Mouse (Mus musculus): ENCODE results near the gene Dnah8.

Dnah8 gene

DNA sequence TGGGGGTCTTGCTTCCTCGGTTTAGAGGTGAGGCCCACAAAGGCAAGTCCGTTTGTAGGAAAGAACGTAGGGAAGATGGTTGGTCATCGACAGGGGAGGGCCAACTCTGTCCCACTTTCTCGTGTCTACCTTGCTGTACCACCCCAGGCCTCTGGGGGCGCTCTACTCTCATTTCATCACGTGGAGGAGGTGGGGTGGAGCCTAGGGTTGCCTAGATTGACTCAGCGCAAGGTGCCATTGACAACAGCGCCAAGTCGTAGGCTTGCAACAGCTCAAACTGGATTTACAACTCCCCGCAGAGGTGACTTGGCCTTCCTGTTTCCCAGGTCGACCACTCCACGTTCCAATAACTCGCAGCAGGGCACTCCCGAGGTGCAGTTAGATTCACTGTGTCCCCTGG is 250.1 kb downstream of the Dnah8 start:
- in situ Hi-C loops (cut with MboI, MseI) = no loop called here

DNA sequence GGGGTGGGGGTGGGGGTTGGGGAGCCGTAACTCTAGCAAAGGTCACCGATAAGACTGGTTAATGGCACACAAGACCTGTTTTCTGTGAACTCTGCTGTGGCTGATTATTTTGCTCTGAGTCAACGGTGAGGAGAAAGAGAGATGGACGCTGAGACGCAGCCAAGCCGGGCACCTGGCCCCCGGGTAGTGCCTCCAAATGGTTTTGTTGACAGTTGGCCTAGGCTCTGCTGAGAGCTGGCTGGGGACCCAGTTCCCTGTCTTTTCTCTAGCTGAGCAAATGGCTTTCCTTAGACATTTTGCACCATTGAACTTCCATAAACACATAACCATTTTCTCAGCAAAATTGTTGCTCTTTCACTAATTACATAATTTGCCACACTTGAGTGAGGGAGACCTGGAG is 253.3 kb downstream of the Dnah8 start:
- in situ Hi-C loops (cut with MboI, MseI) = no loop called here

DNA sequence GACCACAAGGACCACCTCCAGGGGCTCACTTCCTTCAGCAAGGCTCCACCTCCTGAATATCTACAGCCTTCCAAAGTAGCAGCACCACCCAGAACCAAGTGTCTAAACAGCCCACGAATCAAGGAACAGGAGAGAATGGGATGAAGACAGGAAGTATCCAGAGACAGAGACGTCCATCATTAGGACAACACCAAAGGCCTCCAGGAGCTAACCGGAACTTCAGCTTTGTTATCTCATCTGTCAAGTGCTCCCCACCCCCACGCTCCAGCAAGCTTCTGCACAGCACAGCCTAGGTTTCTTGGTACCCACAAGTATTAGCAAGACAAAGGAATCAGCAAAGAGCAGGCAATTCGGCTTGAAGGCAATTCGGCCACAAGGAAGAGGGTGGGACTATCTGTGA is 254.5 kb downstream of the Dnah8 start:
- in situ Hi-C loops (cut with MboI, MseI) = no loop called here

DNA sequence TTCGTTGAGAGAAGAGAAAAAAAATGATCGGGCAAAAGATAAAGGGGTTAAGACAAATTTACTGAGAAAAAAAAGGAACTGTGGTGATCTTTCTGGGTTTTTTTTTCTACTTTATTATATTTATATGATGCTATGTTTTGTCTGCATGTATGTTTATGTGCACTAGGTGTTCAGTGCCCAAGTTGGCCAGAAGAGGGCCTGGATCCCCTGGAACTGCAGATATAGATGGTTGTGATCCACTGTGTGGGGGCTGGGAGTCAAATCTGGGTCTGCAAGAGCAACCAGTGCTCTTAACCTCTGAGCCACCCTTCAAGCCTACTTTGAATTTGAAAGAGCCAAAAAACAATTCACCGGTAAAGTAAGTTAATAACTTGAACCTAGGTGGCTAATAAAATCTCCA is 256.2 kb downstream of the Dnah8 start:
- in situ Hi-C loops (cut with MboI, MseI) = loop anchor here (10.0 kb wide), 1 partner anchor 56 kb away; no protein-coding TSS in a partner anchor

DNA sequence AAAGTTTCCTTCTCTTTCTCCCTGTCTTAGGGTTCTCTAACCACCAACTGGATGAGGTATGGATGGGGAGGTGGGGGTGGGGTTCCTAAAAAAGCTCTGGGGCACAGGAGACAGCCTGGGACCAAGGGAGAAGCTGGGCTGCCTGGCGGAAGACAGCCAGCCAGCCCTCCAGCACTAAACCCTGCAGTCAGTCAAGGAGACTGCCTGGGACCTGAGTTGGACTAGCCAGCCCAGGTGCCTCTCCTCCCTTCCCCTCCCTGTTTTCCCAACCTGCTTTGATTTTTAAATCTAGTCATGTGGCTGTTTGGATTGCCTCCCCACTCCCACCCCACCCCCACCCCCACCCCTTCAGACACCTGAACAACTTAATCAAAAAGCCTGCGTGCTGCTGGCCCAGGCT is 256.8 kb downstream of the Dnah8 start:
- in situ Hi-C loops (cut with MboI, MseI) = loop anchor here (10.0 kb wide), 1 partner anchor 56 kb away; no protein-coding TSS in a partner anchor

DNA sequence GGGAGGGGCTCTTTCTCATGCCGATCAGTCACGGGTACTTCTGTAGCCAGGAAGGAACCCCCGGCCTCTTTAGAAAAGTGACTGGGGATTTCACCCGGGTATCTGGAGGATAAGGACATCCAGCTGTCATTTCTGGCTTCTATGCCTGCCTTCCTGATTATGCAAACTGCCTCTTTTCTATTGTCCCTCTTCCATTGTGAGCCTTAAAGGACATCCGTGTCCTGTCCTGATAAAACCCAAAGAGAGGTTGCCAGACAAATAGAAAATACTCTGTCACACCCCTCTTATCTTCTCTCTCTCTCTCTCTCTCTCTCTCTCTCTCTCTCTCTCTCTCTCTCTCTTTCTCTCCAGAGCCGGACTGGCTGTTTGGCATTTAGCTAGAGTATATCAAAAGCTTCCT is 258.1 kb downstream of the Dnah8 start:
- in situ Hi-C loops (cut with MboI, MseI) = loop anchor here (10.0 kb wide), 1 partner anchor 57 kb away; no protein-coding TSS in a partner anchor

DNA sequence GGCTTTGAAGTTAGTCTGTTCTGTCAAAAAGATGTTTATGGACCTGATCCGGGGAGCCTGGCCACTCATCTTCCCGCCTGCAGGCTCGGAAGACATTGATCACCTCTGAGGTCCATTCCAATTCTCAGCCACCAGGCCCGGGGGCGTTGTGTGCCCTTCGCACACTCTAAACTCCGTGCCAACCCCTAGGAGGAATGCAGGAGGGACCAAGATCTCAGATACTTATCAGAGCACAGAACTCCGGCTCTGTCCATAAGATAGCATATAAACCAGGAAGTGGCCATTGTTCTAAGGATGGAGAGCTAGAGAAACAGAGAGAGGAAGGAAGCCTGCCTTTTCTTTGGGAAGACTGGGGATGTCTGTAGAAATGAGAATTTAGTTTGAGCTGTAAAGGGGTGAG is 259.4 kb downstream of the Dnah8 start:
- in situ Hi-C loops (cut with MboI, MseI) = loop anchor here (10.0 kb wide), 1 partner anchor 59 kb away; no protein-coding TSS in a partner anchor

DNA sequence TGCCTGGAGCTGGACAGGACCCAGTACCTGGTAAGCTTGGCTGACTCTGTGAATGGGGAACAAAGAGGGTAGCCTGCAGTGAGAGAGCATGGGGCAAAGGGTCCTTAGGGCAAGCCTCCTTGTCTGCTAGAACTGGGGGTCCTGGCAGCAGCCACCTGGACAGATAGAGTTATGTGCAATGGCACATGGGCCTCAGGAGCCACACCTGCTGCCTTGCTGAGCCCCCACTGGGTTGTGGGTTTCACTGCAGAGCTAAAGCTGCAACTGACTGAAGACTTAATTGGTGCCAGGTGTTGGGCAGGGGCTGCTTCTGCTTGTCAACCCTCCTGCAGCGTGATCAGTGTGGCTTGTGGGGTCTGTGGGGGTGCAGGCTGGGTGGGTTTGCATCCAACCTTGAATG is 267.9 kb downstream of the Dnah8 start:
- in situ Hi-C loops (cut with MboI, MseI) = no loop called here

DNA sequence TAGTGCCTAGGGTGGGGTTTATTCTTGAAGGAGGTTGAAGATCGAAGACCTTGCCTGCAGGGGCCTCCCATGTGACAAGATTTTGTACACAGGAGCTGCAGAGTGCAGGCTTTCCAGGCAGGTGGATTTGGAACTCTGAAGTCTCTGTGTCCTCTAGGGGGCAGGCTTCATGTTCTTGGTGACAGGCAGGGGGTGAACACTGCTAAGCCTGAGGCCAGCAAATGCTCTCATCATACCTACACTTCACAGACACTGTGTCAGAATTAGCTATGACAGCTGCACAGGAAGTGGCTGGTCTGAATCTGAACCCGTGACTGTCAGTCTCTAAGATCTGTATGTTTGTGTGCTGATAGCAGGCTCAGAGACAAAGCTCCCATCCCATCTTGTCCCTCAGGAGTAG is 268.6 kb downstream of the Dnah8 start:
- in situ Hi-C loops (cut with MboI, MseI) = no loop called here

DNA sequence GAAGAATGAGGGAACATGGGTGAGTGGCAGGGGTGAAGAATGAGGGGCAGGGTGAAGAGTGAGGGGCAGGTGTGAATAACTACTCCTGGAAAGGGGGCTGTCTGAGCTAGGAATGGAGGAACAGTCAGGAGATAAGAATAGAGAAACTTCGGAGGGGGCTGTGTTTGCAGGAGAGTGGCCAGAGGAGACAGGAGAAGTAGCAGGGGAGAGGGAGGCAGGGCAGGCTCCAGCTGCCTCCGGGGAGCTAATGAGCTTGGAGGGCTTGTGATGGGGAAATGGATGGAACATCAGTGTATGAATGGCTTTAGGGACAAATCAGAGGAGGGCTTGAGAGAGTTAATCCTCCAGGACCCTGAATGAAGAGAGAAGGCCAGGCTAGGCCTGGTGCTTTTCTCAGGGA is 272.9 kb downstream of the Dnah8 start:
- in situ Hi-C loops (cut with MboI, MseI) = no loop called here

DNA sequence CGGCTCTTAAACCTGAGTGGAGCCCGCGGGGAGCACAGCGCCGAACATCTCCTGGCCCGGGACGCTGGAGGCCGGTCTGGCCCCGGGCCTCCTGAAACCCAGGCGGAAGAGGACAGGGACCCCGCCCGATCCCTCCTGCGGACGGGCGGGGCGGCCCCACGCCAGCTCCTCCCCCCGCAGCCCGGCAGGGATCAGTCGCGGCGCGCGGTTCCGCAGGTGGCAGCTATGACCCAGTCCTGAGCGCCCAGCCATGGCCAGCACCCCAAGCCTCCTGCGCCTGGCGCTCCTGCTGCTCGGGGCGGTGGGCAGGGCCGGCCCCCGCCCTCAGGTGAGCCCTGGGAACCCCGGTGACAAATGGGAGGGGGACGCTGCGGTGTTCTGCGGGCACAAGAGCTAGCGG is 277.5 kb downstream of the Dnah8 start, which contains the start of gene Glp1r:
TSS of gene Glp1r (plus strand) at position 191 of the 400 bp plus-strand sequence.
- in situ Hi-C loops (cut with MboI, MseI) = no loop called here

DNA sequence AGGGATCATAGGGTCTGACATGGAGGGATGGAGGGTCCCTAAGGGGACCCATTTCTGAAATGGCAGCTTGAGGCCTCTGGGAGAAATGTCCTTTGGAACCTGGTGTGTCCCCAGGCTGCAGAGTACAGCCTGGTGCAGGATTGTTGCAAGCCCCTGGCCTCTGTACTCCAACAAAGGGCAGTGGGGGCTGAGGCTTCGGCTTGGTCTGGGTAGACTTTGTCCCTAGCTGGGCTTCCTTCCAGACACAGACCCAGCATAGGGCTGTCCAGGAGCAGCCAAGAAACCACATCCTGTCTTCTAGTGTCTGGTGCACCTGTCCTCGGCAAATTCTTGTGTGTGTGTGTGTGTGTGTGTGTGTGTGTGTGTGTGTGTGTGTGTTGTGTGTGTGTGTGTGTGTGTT is 279.9 kb downstream of the Dnah8 start:
- in situ Hi-C loops (cut with MboI, MseI) = no loop called here

DNA sequence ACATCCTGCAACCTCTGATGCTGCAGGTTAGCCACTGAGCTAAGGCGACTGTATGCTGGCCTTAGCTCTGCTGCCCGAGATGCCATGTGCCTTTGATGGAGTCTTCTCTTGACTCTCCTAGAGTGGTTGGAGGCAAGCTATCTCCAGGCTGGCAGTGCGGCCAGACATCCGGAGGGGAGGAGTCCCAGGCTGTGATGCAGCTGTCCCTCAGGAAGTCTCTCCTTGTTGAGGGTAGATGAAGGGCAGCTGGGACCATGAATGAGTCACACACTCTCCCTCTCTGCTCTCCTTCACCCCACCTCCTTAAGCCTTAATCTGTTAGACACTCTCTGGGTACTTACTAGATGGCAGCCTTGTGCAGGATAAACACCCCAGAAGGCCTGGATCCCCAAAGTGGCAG is 283.4 kb downstream of the Dnah8 start:
- in situ Hi-C loops (cut with MboI, MseI) = no loop called here

DNA sequence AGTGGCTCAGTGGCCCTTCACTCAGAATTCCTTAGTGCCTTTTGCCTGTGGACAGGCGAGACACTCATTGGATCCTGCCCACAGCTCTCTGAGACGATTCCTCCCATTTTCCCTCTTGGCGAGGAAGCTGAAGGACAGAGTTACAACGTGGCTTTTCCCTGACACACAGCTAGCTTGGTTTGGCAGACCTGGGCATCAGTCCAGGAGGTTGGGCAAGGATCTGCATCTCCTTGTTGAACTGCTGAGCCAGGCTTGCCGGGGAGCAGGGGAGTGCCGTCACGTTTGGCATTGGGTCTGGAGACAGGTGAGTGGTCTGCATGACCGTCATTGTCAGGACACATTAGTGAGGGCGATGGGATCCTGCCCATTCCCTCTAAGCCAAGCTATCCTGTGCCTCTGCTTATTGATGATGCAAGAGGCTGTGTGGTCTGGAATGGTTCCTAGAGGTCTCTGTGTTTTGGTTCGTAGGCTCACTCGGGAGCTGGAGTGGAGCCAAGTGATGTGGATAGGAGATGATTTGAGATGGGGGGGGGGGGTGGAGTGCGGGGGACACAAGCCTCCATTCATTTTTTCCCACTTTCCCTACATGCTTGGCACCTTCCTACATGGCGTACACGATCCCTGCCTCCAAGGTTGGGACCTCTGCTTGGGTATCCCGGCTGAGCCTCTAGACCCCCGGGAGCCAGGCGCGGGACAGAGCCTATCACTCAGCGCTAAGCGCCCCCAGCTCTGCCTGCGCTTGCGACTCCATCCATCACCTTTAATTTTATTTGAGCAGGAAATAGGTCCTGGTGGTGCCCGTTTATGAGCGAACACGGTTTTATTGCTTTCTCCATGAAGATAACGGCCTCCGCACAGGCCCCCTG is 286.9 kb downstream of the Dnah8 start:
- in situ Hi-C loops (cut with MboI, MseI) = no loop called here

DNA sequence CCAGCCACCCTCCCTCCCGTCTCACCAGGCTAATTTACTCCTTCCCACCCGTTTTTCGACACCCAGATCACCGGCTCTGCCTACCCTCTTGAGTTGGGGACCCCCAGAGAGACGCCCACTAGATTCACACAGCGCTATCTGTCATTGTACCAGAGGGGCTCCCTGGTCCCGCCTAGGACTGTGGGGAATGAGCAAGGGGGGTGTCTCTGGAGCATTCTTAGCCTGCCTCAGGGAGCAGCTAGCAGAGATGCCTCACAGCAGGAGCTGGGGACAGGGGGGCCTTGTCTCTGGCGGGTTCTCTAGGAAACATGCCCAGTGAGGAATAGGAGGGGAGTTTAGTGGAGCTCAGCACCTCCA is 287.6 kb downstream of the Dnah8 start:
- in situ Hi-C loops (cut with MboI, MseI) = no loop called here

DNA sequence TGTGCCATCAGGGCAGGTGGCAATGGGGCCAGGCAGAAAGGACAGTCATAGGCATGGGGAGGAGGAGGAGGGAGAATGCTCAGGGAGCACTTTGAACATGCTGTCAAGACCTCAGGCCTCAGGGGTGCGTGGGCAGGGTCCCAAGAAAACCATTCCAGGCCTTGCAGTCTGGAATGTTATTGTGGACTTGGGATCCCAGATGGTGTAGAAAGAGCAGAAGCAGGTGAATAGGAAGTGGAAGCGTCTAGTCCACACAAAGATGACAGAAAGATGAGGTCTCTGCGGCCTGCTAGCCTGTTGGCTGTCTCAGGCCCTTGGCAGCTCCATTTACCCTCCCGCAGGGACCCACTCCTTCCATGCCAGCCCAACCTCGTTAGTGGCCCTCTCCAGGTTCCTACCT is 288.4 kb downstream of the Dnah8 start:
- in situ Hi-C loops (cut with MboI, MseI) = no loop called here

DNA sequence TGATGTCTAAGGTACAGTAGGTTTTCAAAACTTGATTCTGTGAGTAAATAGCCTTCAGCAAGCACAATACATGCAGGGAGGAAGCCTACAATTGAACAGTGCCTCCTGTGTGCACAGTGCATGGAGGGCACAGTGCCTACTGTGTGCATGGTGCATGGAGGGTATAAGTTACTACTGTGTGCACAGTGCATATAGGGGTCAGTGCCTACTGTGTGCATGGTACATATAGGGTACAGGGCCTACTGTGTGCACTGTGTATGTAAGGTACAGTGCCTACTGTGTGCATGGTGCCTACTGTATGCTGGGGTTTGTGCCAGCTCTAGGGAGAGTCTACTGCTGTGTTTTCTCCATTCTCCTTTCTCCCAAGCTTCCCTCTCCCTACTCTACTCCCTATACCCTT is 290.1 kb downstream of the Dnah8 start:
- in situ Hi-C loops (cut with MboI, MseI) = no loop called here

DNA sequence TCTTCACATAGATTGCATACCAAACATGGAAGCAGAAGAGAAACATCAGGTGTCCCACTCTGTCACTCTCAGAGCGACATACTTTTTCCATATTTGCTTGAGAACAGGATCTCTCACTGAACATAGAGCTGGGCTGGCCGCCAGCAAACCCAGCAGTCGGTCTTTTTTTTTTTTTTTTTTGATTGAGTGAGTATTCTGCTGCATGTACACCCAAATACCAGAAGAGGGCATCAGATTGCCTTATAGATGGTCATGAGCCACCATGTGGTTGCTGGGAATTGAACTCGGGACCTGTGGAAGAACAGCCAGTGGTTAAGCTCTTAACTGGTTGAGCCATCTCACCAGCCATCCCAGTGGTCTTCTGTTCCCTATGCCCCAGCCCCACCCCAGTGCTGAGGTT is 299.4 kb downstream of the Dnah8 start:
- in situ Hi-C loops (cut with MboI, MseI) = no loop called here

All from regulatory T cell (primary cell).